Mouse (Mus musculus): ENCODE data around the gene Rhot1.
A peak's percentile ranks its signal among the peaks of the same experiment; 100 is the strongest.
"Not testable (repeated sequence)": the region's sequence is repeated elsewhere in the genome, so short reads cannot be mapped to it uniquely, and the experiment has no call there.

Gene Rhot1

GRCm38 (mm10) chr11:80208860-80209800, at the start of gene Rhot1:
TSS of gene Rhot1 (plus strand) at chr11:80209019.
- DNase-seq (ENCODE audit: low spot score in 2 of 2), result peak; percentile 97 to 99

GRCm38 (mm10) chr11:80161041-80161440, 47.8 kb upstream of the Rhot1 start:
- no peak for DNase-seq (ENCODE audit: low spot score in 2 of 2)

GRCm38 (mm10) chr11:80163362-80164116, 45.3 kb upstream of the Rhot1 start:
- no peak for DNase-seq (ENCODE audit: low spot score in 2 of 2)

GRCm38 (mm10) chr11:80164224-80164623, 44.6 kb upstream of the Rhot1 start:
- DNase-seq (ENCODE audit: low spot score in 2 of 2), result no peak

GRCm38 (mm10) chr11:80168121-80168520, 40.7 kb upstream of the Rhot1 start:
- DNase-seq (ENCODE audit: low spot score in 2 of 2), result no peak

- no peak for DNase-seq (ENCODE audit: low spot score in 2 of 2)
Observed at GRCm38 (mm10) chr11:80168611-80169249, 40.1 kb upstream of the Rhot1 start.

- no peak for DNase-seq (ENCODE audit: low spot score in 2 of 2)
Observed at GRCm38 (mm10) chr11:80169629-80170028, 39.2 kb upstream of the Rhot1 start.

- no peak for DNase-seq (ENCODE audit: low spot score in 2 of 2)
Observed at GRCm38 (mm10) chr11:80170351-80170750, 38.5 kb upstream of the Rhot1 start.

- DNase-seq (ENCODE audit: low spot score in 2 of 2), result no peak
Observed at GRCm38 (mm10) chr11:80171884-80172283, 36.9 kb upstream of the Rhot1 start.

- no peak for DNase-seq (ENCODE audit: low spot score in 2 of 2)
Observed at GRCm38 (mm10) chr11:80173963-80174670, 34.7 kb upstream of the Rhot1 start.

GRCm38 (mm10) chr11:80176911-80177895, 31.6 kb upstream of the Rhot1 start:
- DNase-seq (ENCODE audit: low spot score in 2 of 2), result no peak

- DNase-seq (ENCODE audit: low spot score in 2 of 2), result no peak
Observed at GRCm38 (mm10) chr11:80178316-80178715, 30.5 kb upstream of the Rhot1 start.

GRCm38 (mm10) chr11:80181021-80181749, 27.6 kb upstream of the Rhot1 start:
- DNase-seq (ENCODE audit: low spot score in 2 of 2), result no peak

GRCm38 (mm10) chr11:80183054-80183704, 25.6 kb upstream of the Rhot1 start:
- not testable (repeated sequence) for DNase-seq (ENCODE audit: low spot score in 2 of 2)

- DNase-seq (ENCODE audit: low spot score in 2 of 2), result peak; percentile 72 to 73
Observed at GRCm38 (mm10) chr11:80183705-80184255, 25.0 kb upstream of the Rhot1 start, which contains the start of gene Rnf135. TSS of gene Rnf135 (plus strand) at chr11:80183851.

- no peak for DNase-seq (ENCODE audit: low spot score in 2 of 2)
Observed at GRCm38 (mm10) chr11:80184531-80185071, 24.2 kb upstream of the Rhot1 start.

- not testable (repeated sequence) for DNase-seq (ENCODE audit: low spot score in 2 of 2)
Observed at GRCm38 (mm10) chr11:80185441-80185976, 23.3 kb upstream of the Rhot1 start.

- DNase-seq (ENCODE audit: low spot score in 2 of 2), result no peak
Observed at GRCm38 (mm10) chr11:80190280-80190679, 18.5 kb upstream of the Rhot1 start.

Data from frontal cortex, postnatal 36 days (tissue).